Comparison of ENCODE assay signal across 9 mouse cellular contexts in genomic region chr5:103336689-103337490, GRCm38 (mm10).
A peak's percentile ranks its signal among the peaks of the same experiment; 100 is the strongest.
DNase-seq lines count a peak whose midpoint lies in the region; ATAC-seq and TF ChIP-seq lines count a peak whose summit lies in the region.
"Had no signal": no experiment of that assay in that cellular context is flagged by ENCODE, and none has a peak within 500 bp of the region (broad histone marks: within the 10 kb centered on the region; RNA-seq: fewer than 3 reads in every experiment).

No protein-coding gene starts in this region.

- TF ChIP-seq CTCF in testis, adult 2 months (IDR thresholded peaks at IDR 0.05; ENCODE audit: control insufficient read depth, insufficient read depth, insufficient replicate concordance, low read depth, low read length): no peak

- no peak overlapping the region for H3K27ac ChIP-seq in heart, embryonic 13.5 days (replicated peaks)
- no peak overlapping the region for H3K27ac ChIP-seq in testis, adult 2 months (ENCODE audit: control insufficient read depth, insufficient read depth, low read depth, low read length)
- H3K27ac ChIP-seq in limb, embryonic 13.5 days: no peak overlapping the region

- DNase-seq in heart, postnatal 36 days: no peak
- DNase-seq in testis, postnatal 14 days (ENCODE audit: low spot score): no peak
- no peak for DNase-seq in urinary bladder, postnatal 25 days (ENCODE audit: low spot score)
- DNase-seq in natural killer cell, adult 2 months (ENCODE audit: low spot score in 2 of 2): no peak
- DNase-seq in adipocyte (ENCODE audit: low spot score): no peak
- DNase-seq: adrenal gland, postnatal 25 days had no signal

- no peak for ATAC-seq in heart, embryonic 13.5 days (ENCODE audit: extremely low read depth, insufficient number of reproducible peaks, low FRiP score, low TSS enrichment)
- ATAC-seq in limb, embryonic 13.5 days (ENCODE audit: low FRiP score, low read depth): no peak

- H3K4me2 ChIP-seq in heart, embryonic 13.5 days: peak overlapping the region; percentile 60
- peak overlapping the region; percentile 38 for H3K4me2 ChIP-seq in limb, embryonic 13.5 days (replicated peaks)

- peak overlapping the region; percentile 28 for H3K4me3 ChIP-seq in heart, embryonic 13.5 days
- peak overlapping the region; percentile 24; the same call in 1 of the 2 replicates for H3K4me3 ChIP-seq in testis, adult 2 months (ENCODE audit: control insufficient read depth, low read depth, low read length)
- no peak overlapping the region for H3K4me3 ChIP-seq in limb, embryonic 13.5 days

- H3K36me3 ChIP-seq in heart, embryonic 13.5 days: no peaks in the 10 kb centered on the region
- no peaks in the 10 kb centered on the region for H3K36me3 ChIP-seq in testis, adult 2 months (ENCODE audit: control insufficient read depth, insufficient read depth, low read length)
- H3K36me3 ChIP-seq in limb, embryonic 13.5 days: no peaks in the 10 kb centered on the region

- no peaks in the 10 kb centered on the region for H3K9me3 ChIP-seq in heart, embryonic 13.5 days
- no peaks in the 10 kb centered on the region for H3K9me3 ChIP-seq in limb, embryonic 13.5 days

- H3K27me3 ChIP-seq in heart, embryonic 13.5 days (replicated peaks): peaks cover 10% of the 10 kb centered on the region; the same call in 1 of the 2 replicates
- no peaks in the 10 kb centered on the region for H3K27me3 ChIP-seq in testis, adult 2 months (ENCODE audit: control insufficient read depth, insufficient read depth, low read length)
- H3K27me3 ChIP-seq in limb, embryonic 13.5 days: peaks cover 16% of the 10 kb centered on the region

- no peak for TF ChIP-seq POLR2A in testis, adult 2 months (IDR thresholded peaks at IDR 0.05; ENCODE audit: control insufficient read depth, low read depth, low read length)

- 0 out of 2 replicates have a peak overlapping the region, but pooled peaks have one; percentile 50 for H3K9ac ChIP-seq in heart, embryonic 13.5 days
- H3K9ac ChIP-seq in limb, embryonic 13.5 days: no peak overlapping the region

- WGBS in heart, embryonic 13.5 days: 17% methylated on average over 11 of the region's 11 CpGs
- WGBS in limb, embryonic 13.5 days: 14% methylated on average over 11 of the region's 11 CpGs

- peaks cover 10% of the 10 kb centered on the region for H3K4me1 ChIP-seq in heart, embryonic 13.5 days
- no peaks in the 10 kb centered on the region for H3K4me1 ChIP-seq in testis, adult 2 months (ENCODE audit: control insufficient read depth, insufficient read depth, low read length)
- H3K4me1 ChIP-seq in limb, embryonic 13.5 days: peaks cover 25% of the 10 kb centered on the region

- intact Hi-C loops in heart, postnatal 36 days (cut with DNase I): no loop called here
